Mouse (Mus musculus) T-cell, adult 2 months (primary cell): ENCODE measurements around the gene Ttll11.

Experiments
- DNase-seq: peaks from one replicate; pipeline ENCODE4 v3.0.0; 2022; ENCODE audit warnings: low spot score

Gene Ttll11

GRCm38 (mm10) chr2:35825157-35825556 is 154.6 kb downstream of the Ttll11 start:
- DNase-seq = no peak

- DNase-seq = no peak
These were observed 156.1 kb downstream of the Ttll11 start for GRCm38 (mm10) chr2:35823589-35823988.

GRCm38 (mm10) chr2:35818883-35819282 is 160.8 kb downstream of the Ttll11 start:
- DNase-seq = no peak

GRCm38 (mm10) chr2:35816056-35816661 is 163.6 kb downstream of the Ttll11 start:
- no peak for DNase-seq

- DNase-seq = no peak
These were observed 167.2 kb downstream of the Ttll11 start for GRCm38 (mm10) chr2:35812561-35812933.

GRCm38 (mm10) chr2:35811801-35812560 is 167.7 kb downstream of the Ttll11 start:
- DNase-seq = no peak

- DNase-seq = no peak
These were observed 169.7 kb downstream of the Ttll11 start for GRCm38 (mm10) chr2:35810027-35810426.

GRCm38 (mm10) chr2:35809141-35809540 is 170.6 kb downstream of the Ttll11 start:
- DNase-seq = no peak

- DNase-seq = no peak
These were observed 173.8 kb downstream of the Ttll11 start for GRCm38 (mm10) chr2:35805881-35806280.

- no peak for DNase-seq
These were observed 176.6 kb downstream of the Ttll11 start for GRCm38 (mm10) chr2:35803095-35803494.

- no peak for DNase-seq
These were observed 178.0 kb downstream of the Ttll11 start for GRCm38 (mm10) chr2:35801759-35802158.

GRCm38 (mm10) chr2:35799073-35799472 is 180.6 kb downstream of the Ttll11 start:
- DNase-seq = no peak

GRCm38 (mm10) chr2:35797998-35798397 is 181.7 kb downstream of the Ttll11 start:
- no peak for DNase-seq

GRCm38 (mm10) chr2:35789362-35790326 is 190.1 kb downstream of the Ttll11 start:
- no peak for DNase-seq

- no peak for DNase-seq
These were observed 193.8 kb downstream of the Ttll11 start for GRCm38 (mm10) chr2:35785877-35786276.

GRCm38 (mm10) chr2:35783368-35783767 is 196.3 kb downstream of the Ttll11 start:
- DNase-seq = no peak

- DNase-seq = no peak
These were observed 200.4 kb downstream of the Ttll11 start for GRCm38 (mm10) chr2:35779266-35779665.

GRCm38 (mm10) chr2:35776935-35777334 is 202.8 kb downstream of the Ttll11 start:
- DNase-seq = no peak

GRCm38 (mm10) chr2:35775651-35776055 is 204.1 kb downstream of the Ttll11 start:
- DNase-seq = no peak

GRCm38 (mm10) chr2:35770541-35770940 is 209.2 kb downstream of the Ttll11 start:
- no peak for DNase-seq

GRCm38 (mm10) chr2:35769398-35769797 is 210.3 kb downstream of the Ttll11 start:
- DNase-seq = no peak

- DNase-seq = no peak
These were observed 211.0 kb downstream of the Ttll11 start for GRCm38 (mm10) chr2:35768538-35769238.
